Mouse (Mus musculus) inflammation-experienced regulatory T-cells (primary cell): ENCODE results near the gene Rcbtb1. TPM values are rescaled to one million over a fixed set of nuclear protein-coding genes. Genes with fewer than 3 reads are reported as not detected.

Source experiments
- polyA plus RNA-seq, 2 experiments: library from polyadenylated mRNA; unstranded; fragments of 100-300 nt; shearing (Covaris generic); gene quantifications; one replicate each; pipeline ENCODE4 v1.2.1; 2017

The Rcbtb1 gene
- polyA plus RNA-seq, result 10 to 100 TPM; 59.4 to 86.4 TPM

GRCm38 (mm10) chr14:59200711-59201603 lies at the start of gene Rcbtb1:
Gene Rcbtb1 (plus strand): TSS chr14:59201209.

GRCm38 (mm10) chr14:59178649-59179048 lies 22.4 kb upstream of the Rcbtb1 start, which contains the start of gene Gm5142:
Gene Gm5142 (minus strand): TSS chr14:59178749.

GRCm38 (mm10) chr14:59260056-59260455 lies 59.0 kb downstream of the Rcbtb1 start, which contains the start of gene Gm6904:
Gene Gm6904 (minus strand): TSS chr14:59260216.

Other genes with a start within 250 kb of the Rcbtb1 start
- under 1 TPM in 1 of 2 experiments, not detected in 1; 0.53 TPM for gene 1700129C05Rik, start 58.3 kb upstream of the Rcbtb1 start, polyA plus RNA-seq
- not detected for gene Gm5142, start 22.5 kb upstream of the Rcbtb1 start, polyA plus RNA-seq
- 1 to 10 TPM; 5.9 to 8.1 TPM for gene Gm6904, start 59.0 kb downstream of the Rcbtb1 start, polyA plus RNA-seq
- gene Phf11a, start 96.3 kb downstream of the Rcbtb1 start, polyA plus RNA-seq, result 10 to 100 TPM; 22.7 to 35.5 TPM
- 100 to 1,000 TPM; 154 to 172 TPM for gene Phf11b, start 140.1 kb downstream of the Rcbtb1 start, polyA plus RNA-seq
- 10 to 100 TPM; 11.0 to 15.2 TPM for gene Phf11d, start 164.3 kb downstream of the Rcbtb1 start, polyA plus RNA-seq
- 10 to 100 TPM; 17.9 to 18.1 TPM for gene Phf11c, start 194.2 kb downstream of the Rcbtb1 start, polyA plus RNA-seq
- gene Setdb2, start 239.7 kb downstream of the Rcbtb1 start, polyA plus RNA-seq, result 10 to 100 TPM; 18.0 to 27.1 TPM
- gene Cab39l, start 239.8 kb downstream of the Rcbtb1 start, polyA plus RNA-seq, result 10 to 100 TPM; 52.1 to 73.4 TPM